Mouse (Mus musculus): Measurements from ENCODE around the gene Zfp169. TPM values are rescaled to one million over a fixed set of nuclear protein-coding genes. Genes with fewer than 3 reads are reported as not detected.
A peak's percentile ranks its signal among the peaks of the same experiment; 100 is the strongest.

The Zfp169 gene
- polyA plus RNA-seq, 1 experiment: 10.1 TPM

DNA sequence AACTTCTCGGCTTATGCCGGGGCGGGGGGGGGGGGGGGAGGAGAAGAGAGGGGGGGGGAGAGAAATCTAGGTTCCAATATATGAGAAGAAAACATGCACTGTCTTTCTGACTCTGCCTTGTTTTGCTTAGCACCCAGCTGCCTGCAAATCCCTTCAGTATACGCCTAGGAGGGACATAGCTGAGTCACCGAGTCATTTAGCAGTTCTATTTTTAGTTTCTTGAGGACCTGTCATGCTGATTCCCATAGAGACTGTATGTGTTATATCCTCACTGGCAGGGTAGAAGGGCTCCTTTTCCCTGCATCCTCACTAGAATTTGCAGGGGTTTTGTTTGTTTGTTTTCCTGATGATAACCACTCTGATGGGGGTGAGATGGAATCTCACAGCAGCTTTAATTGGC, 20.1 kb downstream of the Zfp169 start:
- no peak overlapping the region for H3K27ac ChIP-seq (ENCODE audit: insufficient read depth, low read length)
- H3K4me3 ChIP-seq (ENCODE audit: extremely low read depth, insufficient read depth, insufficient read length): no peak overlapping the region
- H3K4me1 ChIP-seq (ENCODE audit: control insufficient read depth, insufficient read depth, insufficient read length): no peaks in the 10 kb centered on the region
- 82% methylated on average over 5 of the region's 5 CpGs for WGBS
- peaks cover 35% of the 10 kb centered on the region for H3K36me3 ChIP-seq (ENCODE audit: control insufficient read depth, insufficient read depth, low read length)
- no peak for TF ChIP-seq POLR2A (IDR thresholded peaks at IDR 0.05; ENCODE audit: low read depth, low read length)
- no peak for TF ChIP-seq CTCF (IDR thresholded peaks at IDR 0.05; ENCODE audit: extremely low read depth, insufficient read depth, insufficient read length, insufficient replicate concordance)
- no peak for DNase-seq (ENCODE audit: low read depth in 1 of 2, low spot score in 2 of 2)
- H3K27me3 ChIP-seq (ENCODE audit: control insufficient read depth, insufficient read depth, low read length): no peaks in the 10 kb centered on the region

DNA sequence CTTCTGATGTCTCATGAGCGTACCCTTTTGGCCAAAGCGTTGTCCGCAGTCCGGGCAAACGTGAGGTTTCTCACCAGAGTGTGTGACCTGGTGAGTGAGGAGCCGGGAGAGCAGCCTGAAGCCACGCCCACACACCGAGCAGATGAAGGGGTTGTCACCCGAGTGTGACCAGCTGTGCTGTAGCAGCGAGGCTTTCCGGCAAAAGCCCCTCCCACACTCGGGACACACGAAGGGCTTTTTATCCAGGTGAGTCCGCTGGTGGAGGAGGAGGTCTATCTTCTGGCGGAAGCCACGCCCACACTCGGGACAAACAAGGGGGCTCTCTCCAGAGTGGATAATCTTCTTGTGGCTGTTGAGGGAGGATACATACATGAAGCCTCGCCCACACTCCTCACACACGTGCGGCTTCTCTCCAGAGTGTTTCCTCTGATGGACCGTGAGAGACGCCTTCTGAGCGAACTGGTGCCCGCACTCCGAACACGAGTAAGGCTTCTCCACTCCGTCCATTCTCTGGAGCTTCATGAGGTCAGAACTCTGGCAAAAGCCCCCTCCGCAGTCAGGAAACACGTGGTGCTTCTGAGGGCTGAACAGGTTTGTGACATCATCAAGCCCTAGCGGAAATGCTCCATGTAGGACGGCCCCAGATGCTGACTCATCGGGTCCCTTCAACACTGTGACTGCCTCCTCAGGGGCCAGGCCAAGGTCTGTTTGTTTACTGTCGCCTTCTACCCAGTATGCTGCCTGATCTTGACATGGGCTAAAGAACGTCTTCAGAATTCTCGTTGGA, 22.7 kb downstream of the Zfp169 start:
- WGBS: 95% methylated on average over 35 of the region's 35 CpGs
- Histone ChIP-seq H3K27ac (ENCODE audit: insufficient read depth, low read length) (no peak overlapping the region), H3K27me3 (ENCODE audit: control insufficient read depth, insufficient read depth, low read length) (no peaks in the 10 kb centered on the region), H3K36me3 (ENCODE audit: control insufficient read depth, insufficient read depth, low read length) (peaks cover 30% of the 10 kb centered on the region), H3K4me3 (ENCODE audit: extremely low read depth, insufficient read depth, insufficient read length) (no peak overlapping the region), H3K4me1 (ENCODE audit: control insufficient read depth, insufficient read depth, insufficient read length) (no peaks in the 10 kb centered on the region)
- no peak for DNase-seq (ENCODE audit: low read depth in 1 of 2, low spot score in 2 of 2)
- no peak for TF ChIP-seq POLR2A (IDR thresholded peaks at IDR 0.05; ENCODE audit: low read depth, low read length)
- no peak for TF ChIP-seq CTCF (IDR thresholded peaks at IDR 0.05; ENCODE audit: extremely low read depth, insufficient read depth, insufficient read length, insufficient replicate concordance)

DNA sequence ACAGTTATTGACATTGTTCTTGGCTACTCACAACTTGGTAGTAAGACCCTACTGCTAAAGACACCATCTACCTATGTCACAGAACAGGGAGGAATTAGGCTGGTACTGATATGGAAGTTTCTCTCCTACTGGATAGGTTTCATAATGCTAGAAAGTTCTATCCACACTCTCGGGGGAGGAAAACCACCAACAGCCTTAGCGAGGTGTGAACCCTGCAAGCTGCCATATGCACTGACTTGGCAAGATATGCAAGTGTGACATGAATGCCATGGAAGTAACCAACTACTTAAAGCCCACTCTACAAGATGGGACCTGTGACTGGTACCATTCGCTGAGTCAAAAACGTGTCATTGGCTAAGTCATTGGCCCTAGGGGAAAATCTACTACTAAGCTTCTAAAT, 29.6 kb downstream of the Zfp169 start:
- Histone ChIP-seq H3K27me3 (ENCODE audit: control insufficient read depth, insufficient read depth, low read length) (no peaks in the 10 kb centered on the region), H3K36me3 (ENCODE audit: control insufficient read depth, insufficient read depth, low read length) (no peaks in the 10 kb centered on the region; the same call in 1 of the 2 replicates), H3K4me1 (ENCODE audit: control insufficient read depth, insufficient read depth, insufficient read length) (no peaks in the 10 kb centered on the region), H3K4me3 (ENCODE audit: extremely low read depth, insufficient read depth, insufficient read length) (no peak overlapping the region), H3K27ac (ENCODE audit: insufficient read depth, low read length) (no peak overlapping the region)
- no peak for DNase-seq (ENCODE audit: low read depth in 1 of 2, low spot score in 2 of 2)
- 94% methylated on average over 4 of the region's 4 CpGs for WGBS
- TF ChIP-seq POLR2A (IDR thresholded peaks at IDR 0.05; ENCODE audit: low read depth, low read length) (no peak), CTCF (IDR thresholded peaks at IDR 0.05; ENCODE audit: extremely low read depth, insufficient read depth, insufficient read length, insufficient replicate concordance) (no peak)

DNA sequence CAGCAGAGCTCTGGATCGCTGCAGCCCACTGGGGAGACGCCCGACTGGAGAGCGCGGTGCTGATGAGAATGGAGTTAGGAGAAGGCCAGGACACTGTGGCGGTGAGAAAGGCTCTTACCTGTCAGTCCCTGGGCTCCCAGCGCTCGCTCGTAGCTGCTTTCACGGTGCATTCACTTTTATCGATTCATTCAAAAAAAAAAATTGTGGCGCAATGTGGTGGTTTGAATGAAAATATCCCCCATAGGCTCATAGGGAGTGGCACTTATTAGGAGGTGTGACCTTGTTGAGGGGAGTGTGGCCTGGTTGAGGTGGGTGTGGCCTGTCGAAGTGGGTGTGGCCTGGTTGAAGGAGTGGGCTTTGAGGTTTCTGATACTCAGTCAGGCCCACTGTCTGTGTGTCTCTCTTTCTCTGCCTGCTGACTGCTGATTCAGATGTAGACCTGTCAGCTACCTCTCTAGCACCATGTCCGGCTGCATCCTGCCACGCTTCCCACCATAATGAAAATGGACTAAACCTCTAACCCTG, 44.5 kb downstream of the Zfp169 start:
- no peak for DNase-seq (ENCODE audit: low read depth in 1 of 2, low spot score in 2 of 2)
- Histone ChIP-seq H3K4me3 (ENCODE audit: extremely low read depth, insufficient read depth, insufficient read length) (no peak overlapping the region), H3K36me3 (ENCODE audit: control insufficient read depth, insufficient read depth, low read length) (no peaks in the 10 kb centered on the region), H3K4me1 (ENCODE audit: control insufficient read depth, insufficient read depth, insufficient read length) (no peaks in the 10 kb centered on the region), H3K27ac (ENCODE audit: insufficient read depth, low read length) (no peak overlapping the region), H3K27me3 (ENCODE audit: control insufficient read depth, insufficient read depth, low read length) (no peaks in the 10 kb centered on the region)
- 81% methylated on average over 15 of the region's 15 CpGs for WGBS
- TF ChIP-seq POLR2A (IDR thresholded peaks at IDR 0.05; ENCODE audit: low read depth, low read length) (no peak), CTCF (IDR thresholded peaks at IDR 0.05; ENCODE audit: extremely low read depth, insufficient read depth, insufficient read length, insufficient replicate concordance) (no peak)

DNA sequence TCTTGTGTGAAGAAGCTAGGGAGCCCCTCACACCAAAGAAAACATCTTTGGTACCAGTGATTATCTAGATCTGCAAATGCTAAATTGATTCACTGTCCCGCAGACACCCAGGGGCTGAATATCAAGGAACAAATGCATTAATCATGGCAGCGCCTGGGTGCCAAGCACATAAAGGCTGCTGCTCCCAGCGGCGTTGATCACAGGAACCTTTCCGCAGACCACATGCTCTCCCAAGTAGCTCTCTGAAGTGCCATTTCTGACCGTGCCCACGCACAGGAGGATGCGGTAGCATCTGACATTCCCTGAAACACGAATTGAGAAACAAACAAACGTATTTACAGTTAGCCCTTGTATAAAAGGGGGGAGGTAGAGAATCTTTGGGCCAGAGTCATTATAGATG, 47.1 kb downstream of the Zfp169 start:
- 64% methylated on average over 10 of the region's 10 CpGs for WGBS

DNA sequence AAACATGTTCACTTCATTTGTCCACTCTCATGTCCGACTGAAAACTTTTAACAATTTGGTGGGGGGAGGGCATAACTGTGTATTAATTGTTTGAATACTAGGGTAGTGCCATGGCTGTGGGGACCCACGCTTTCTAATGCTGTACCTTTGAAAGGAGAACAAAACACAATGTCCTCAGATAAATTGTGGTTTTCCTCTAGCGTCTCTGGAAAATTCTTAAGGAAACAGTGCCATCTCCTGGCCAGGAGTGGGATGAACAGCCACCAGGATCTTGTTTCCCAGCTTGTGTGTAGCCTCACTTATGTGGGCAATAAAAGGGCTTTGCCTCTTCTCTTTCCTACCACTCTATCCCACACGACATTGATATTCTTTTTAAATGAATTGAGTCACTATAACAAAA, 49.1 kb downstream of the Zfp169 start:
- TF ChIP-seq CTCF (IDR thresholded peaks at IDR 0.05; ENCODE audit: extremely low read depth, insufficient read depth, insufficient read length, insufficient replicate concordance) (peak; percentile 21; the same call in 1 of the 2 replicates), POLR2A (IDR thresholded peaks at IDR 0.05; ENCODE audit: low read depth, low read length) (no peak)
- WGBS: 13% methylated on average over 4 of the region's 4 CpGs
- H3K36me3 ChIP-seq (ENCODE audit: control insufficient read depth, insufficient read depth, low read length): no peaks in the 10 kb centered on the region
- DNase-seq (ENCODE audit: low read depth in 1 of 2, low spot score in 2 of 2): peak in 1 of 2 experiments; percentile 11
- no peaks in the 10 kb centered on the region for H3K4me1 ChIP-seq (ENCODE audit: control insufficient read depth, insufficient read depth, insufficient read length)
- H3K27me3 ChIP-seq (ENCODE audit: control insufficient read depth, insufficient read depth, low read length): no peaks in the 10 kb centered on the region
- H3K4me3 ChIP-seq (ENCODE audit: extremely low read depth, insufficient read depth, insufficient read length): no peak overlapping the region
- H3K27ac ChIP-seq (ENCODE audit: insufficient read depth, low read length): no peak overlapping the region

More for the DNA sequence above, 47.1 kb downstream of the Zfp169 start:
- H3K27ac ChIP-seq (ENCODE audit: insufficient read depth, low read length): no peak overlapping the region
- no peaks in the 10 kb centered on the region for H3K27me3 ChIP-seq (ENCODE audit: control insufficient read depth, insufficient read depth, low read length)
- TF ChIP-seq CTCF (IDR thresholded peaks at IDR 0.05; ENCODE audit: extremely low read depth, insufficient read depth, insufficient read length, insufficient replicate concordance) (no peak), POLR2A (IDR thresholded peaks at IDR 0.05; ENCODE audit: low read depth, low read length) (no peak)
- H3K36me3 ChIP-seq (ENCODE audit: control insufficient read depth, insufficient read depth, low read length): no peaks in the 10 kb centered on the region
- no peak overlapping the region for H3K4me3 ChIP-seq (ENCODE audit: extremely low read depth, insufficient read depth, insufficient read length)
- H3K4me1 ChIP-seq (ENCODE audit: control insufficient read depth, insufficient read depth, insufficient read length): no peaks in the 10 kb centered on the region
- no peak for DNase-seq (ENCODE audit: low read depth in 1 of 2, low spot score in 2 of 2)

DNA sequence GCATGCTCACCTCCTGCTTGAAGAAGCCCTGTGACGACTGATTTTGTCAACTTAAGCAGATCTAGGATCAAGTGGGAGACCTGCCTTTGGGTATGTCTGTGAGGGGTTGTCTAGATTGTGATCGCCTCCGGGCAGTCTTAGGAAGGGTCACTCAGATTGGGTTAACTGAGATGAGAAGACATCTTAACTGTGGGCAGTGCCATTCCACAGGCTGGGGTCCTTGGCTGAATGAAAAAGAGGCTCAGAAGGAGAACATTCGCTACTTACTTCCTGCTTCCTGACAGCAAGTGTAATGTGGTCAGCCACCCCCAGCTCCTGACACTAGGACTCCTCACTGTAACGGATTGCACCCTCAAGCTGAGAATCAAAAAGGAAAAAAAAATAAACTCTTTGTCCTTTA, 54.0 kb downstream of the Zfp169 start:
- no peak for DNase-seq (ENCODE audit: low read depth in 1 of 2, low spot score in 2 of 2)
- Histone ChIP-seq H3K27ac (ENCODE audit: insufficient read depth, low read length) (no peak overlapping the region), H3K36me3 (ENCODE audit: control insufficient read depth, insufficient read depth, low read length) (no peaks in the 10 kb centered on the region), H3K4me3 (ENCODE audit: extremely low read depth, insufficient read depth, insufficient read length) (no peak overlapping the region), H3K27me3 (ENCODE audit: control insufficient read depth, insufficient read depth, low read length) (no peaks in the 10 kb centered on the region), H3K4me1 (ENCODE audit: control insufficient read depth, insufficient read depth, insufficient read length) (no peaks in the 10 kb centered on the region)
- WGBS: 62% methylated on average over 5 of the region's 5 CpGs
- TF ChIP-seq POLR2A (IDR thresholded peaks at IDR 0.05; ENCODE audit: low read depth, low read length) (no peak), CTCF (IDR thresholded peaks at IDR 0.05; ENCODE audit: extremely low read depth, insufficient read depth, insufficient read length, insufficient replicate concordance) (no peak)
